Mouse (Mus musculus) small intestine, adult 2 months (tissue): ENCODE measurements around the gene Btrc. TPM values are rescaled to one million over a fixed set of nuclear protein-coding genes. Genes with fewer than 3 reads are reported as not detected.

Experiments
- H3K27ac ChIP-seq: fragments of 200-500 bp; 2 replicates; pipeline ENCODE4 v1.5.1; 2012; ENCODE audit warnings: low read depth, low read length, control low read depth, inconsistent platforms; ENCODE audit not compliant: insufficient read depth
- H3K27me3 ChIP-seq: fragments of 200-500 bp; 2 replicates; pipeline ENCODE4 v1.6.1; 2012; ENCODE audit warnings: mild to moderate bottlenecking, moderate library complexity, low read length, inconsistent platforms; ENCODE audit not compliant: control insufficient read depth, insufficient read depth
- H3K36me3 ChIP-seq: fragments of 200-500 bp; 2 replicates; pipeline ENCODE4 v1.6.1; 2012; ENCODE audit warnings: mild to moderate bottlenecking, low read length, control low read depth, inconsistent platforms; ENCODE audit not compliant: control insufficient read depth, insufficient read depth
- H3K4me1 ChIP-seq: fragments of 200-500 bp; 2 replicates; pipeline ENCODE4 v1.6.1; 2012; ENCODE audit warnings: low read length, inconsistent platforms, mixed read lengths; ENCODE audit not compliant: control insufficient read depth, insufficient read depth, insufficient read length
- H3K4me3 ChIP-seq: fragments of 200-500 bp; 2 replicates; pipeline ENCODE4 v1.5.1; 2012; ENCODE audit warnings: low read depth, mild to moderate bottlenecking, control low read depth, inconsistent platforms, low read length, moderate library complexity
- CTCF ChIP-seq: fragments of 200-500 bp; IDR thresholded peaks from 2 replicates; pipeline ENCODE4 v1.5.1; 2012; ENCODE audit warnings: low read depth, mild to moderate bottlenecking, control low read depth, inconsistent platforms, low read length, moderate library complexity, mixed read lengths; ENCODE audit not compliant: insufficient replicate concordance, insufficient read length; ENCODE audit errors: extremely low read depth
- POLR2A ChIP-seq: fragments of 200-500 bp; IDR thresholded peaks from 2 replicates; pipeline ENCODE4 v1.6.1; 2012; ENCODE audit warnings: low read depth, mild to moderate bottlenecking, control low read depth, inconsistent platforms, low read length, moderate library complexity
- WGBS: fragments of 180-500 bp; shearing (Covaris S2); methylation state at CpG from one replicate; pipeline ENCODE4 v1.1.7; 2018; 5-methylcytosine and 5-hydroxymethylcytosine counted together
- polyA plus RNA-seq: library from polyadenylated mRNA; depleted of rRNA; stranded (reverse); fragments of >200 nt; gene quantifications from 2 replicates; pipeline ENCODE4 v1.2.3, GENCODE M21; 2012; rRNA removed

The Btrc gene
- polyA plus RNA-seq: 2.3 and 4.2 TPM in 2 replicates

DNA sequence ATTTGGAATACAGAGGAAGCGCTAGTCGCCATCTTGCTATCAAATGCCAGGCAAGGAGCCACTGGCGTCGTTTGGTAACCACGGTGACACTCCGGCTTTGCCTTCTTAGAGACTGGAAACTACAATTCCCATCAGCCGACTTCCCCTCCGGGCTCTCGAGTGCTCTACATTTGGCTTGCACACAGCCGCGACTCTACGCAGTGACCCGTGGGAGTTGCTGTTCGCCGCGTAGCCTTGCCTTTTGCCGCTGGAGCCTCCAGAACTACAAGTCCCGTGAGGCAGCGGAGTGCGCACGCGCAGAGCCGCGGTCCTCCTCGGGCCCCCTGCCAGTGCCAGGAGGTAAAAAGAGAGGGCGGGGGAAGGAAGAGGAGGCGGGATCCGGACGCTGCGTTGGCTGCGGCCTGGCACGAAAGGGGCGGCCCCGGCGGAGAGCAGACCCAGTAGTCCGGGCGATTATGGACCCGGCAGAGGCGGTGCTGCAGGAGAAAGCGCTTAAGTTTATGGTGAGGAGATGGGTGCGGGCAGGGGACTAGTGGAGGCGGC lies at the start of gene Btrc:
Btrc (plus strand) TSS at position 351 of the 543 bp plus-strand sequence.
- Histone ChIP-seq H3K4me1 (peaks cover 3% of the 10 kb centered on the region; the same call in 1 of the 2 replicates), H3K36me3 (no peaks in the 10 kb centered on the region), H3K27ac (no peak within 1 kb of the TSS), H3K27me3 (no peaks in the 10 kb centered on the region), H3K4me3 (peak within 1 kb of the TSS; percentile 89)
- TF ChIP-seq POLR2A (peak; percentile 50), CTCF (no peak)
- WGBS: under 1% methylated on average over 42 of the region's 42 CpGs

DNA sequence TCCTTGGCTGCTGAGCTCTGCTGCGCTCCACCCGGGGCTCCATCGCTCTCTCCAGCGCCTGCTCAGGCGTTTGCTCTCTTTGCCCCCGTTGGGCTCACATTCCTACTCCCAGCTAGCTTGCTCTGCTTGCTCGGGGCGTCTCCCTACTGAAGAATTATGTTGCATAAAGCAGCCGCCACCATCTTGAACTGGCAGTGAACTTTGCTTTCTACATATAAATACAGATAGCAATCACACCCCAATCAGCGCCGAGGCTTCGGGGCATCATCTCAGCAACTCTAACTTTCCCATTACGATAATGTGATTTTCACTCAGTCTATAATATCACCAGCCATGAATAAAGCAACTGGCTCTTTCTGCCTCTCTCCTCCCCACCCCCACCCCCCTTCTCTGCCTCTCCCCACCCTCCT lies 46.1 kb upstream of the Btrc start:
- H3K4me1 ChIP-seq: no peaks in the 10 kb centered on the region
- H3K36me3 ChIP-seq: no peaks in the 10 kb centered on the region
- no peaks in the 10 kb centered on the region; the same call in 1 of the 2 replicates for H3K27me3 ChIP-seq
- TF ChIP-seq CTCF: no peak
- TF ChIP-seq POLR2A: no peak
- no peak overlapping the region for H3K4me3 ChIP-seq
- WGBS: 25% methylated on average over 13 of the region's 13 CpGs
- H3K27ac ChIP-seq: no peak overlapping the region

DNA sequence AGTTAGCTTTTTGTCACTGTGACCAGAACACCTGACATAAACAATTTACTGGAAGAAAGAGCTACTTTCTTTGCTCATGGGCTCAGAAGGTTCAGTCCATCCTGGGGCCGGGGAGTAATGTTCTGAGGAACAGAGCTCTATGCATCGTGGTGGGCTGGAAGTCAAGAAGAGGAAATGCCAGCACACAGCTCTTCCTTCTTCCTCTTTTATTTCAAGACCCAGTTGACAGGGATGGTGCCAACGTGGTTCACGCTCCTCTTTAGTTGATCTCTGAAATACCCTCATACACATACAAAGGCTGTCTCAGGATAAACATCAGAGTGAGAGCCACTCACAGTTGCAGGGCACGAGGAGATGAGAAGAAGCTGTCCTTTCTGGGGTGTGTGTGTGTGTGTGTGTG lies 42.5 kb upstream of the Btrc start:
- Histone ChIP-seq H3K36me3 (no peaks in the 10 kb centered on the region), H3K27me3 (no peaks in the 10 kb centered on the region; the same call in 1 of the 2 replicates), H3K27ac (no peak overlapping the region), H3K4me1 (no peaks in the 10 kb centered on the region), H3K4me3 (no peak overlapping the region)
- WGBS: 51% methylated on average over 5 of the region's 5 CpGs
- TF ChIP-seq POLR2A (no peak), CTCF (no peak)

DNA sequence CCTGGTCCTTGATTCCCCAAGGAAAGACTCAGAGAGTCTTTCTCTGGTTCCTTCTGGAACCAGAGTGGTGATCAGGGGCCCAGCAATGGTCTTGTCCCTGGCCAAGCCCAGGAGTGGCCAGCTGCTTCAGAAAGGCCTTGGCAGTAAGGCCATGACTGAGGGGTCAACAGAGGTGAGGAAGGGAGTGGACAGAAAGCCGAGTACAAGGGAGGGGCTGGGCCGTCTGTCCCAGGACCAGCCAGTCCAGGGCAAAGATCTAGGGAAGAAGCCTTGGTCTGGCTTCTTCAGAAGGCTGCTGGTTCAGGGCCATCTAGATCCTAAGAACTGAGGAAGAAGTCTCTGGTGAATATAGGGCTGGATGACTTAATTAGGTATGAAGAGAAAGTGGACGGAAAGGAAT lies 34.5 kb upstream of the Btrc start:
- WGBS: 47% methylated on average over 3 of the region's 3 CpGs
- Histone ChIP-seq H3K36me3 (no peaks in the 10 kb centered on the region), H3K4me3 (no peak overlapping the region), H3K4me1 (no peaks in the 10 kb centered on the region), H3K27me3 (peaks cover 6% of the 10 kb centered on the region; the same call in 1 of the 2 replicates), H3K27ac (no peak overlapping the region)
- TF ChIP-seq POLR2A: no peak
- TF ChIP-seq CTCF: no peak

- TF ChIP-seq CTCF (no peak), POLR2A (no peak)
- 23% methylated on average over 24 of the region's 24 CpGs for WGBS
These were observed 33.7 kb upstream of the Btrc start for GRCm38 (mm10) chr19:45329748-45330298.

DNA sequence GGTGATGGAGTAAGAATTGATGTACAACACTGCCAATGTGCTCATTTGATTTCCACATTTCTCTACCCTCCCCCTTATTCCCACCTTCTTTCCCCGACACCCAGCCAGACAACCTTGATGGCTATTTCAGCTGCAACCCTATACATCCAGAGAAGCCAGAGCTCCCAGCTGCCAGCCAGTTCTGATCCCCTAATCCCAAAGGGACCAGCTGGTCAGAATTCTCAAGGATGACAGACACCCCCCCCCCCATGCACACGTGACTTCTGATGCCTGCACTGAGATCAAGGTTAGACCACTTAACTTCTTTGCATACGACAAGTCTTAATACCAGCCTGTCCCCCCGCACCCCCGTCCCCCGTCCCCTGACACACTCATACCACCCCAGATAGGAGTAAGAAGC lies 26.8 kb upstream of the Btrc start:
- 83% methylated on average over 6 of the region's 6 CpGs for WGBS

More at GRCm38 (mm10) chr19:45329748-45330298, 33.7 kb upstream of the Btrc start:
- Histone ChIP-seq H3K27me3 (peaks cover 6% of the 10 kb centered on the region; the same call in 1 of the 2 replicates), H3K4me1 (no peaks in the 10 kb centered on the region), H3K4me3 (no peak overlapping the region), H3K27ac (no peak overlapping the region), H3K36me3 (no peaks in the 10 kb centered on the region)

GRCm38 (mm10) chr19:45338182-45338581 lies 25.4 kb upstream of the Btrc start:
- TF ChIP-seq POLR2A (no peak), CTCF (no peak)
- Histone ChIP-seq H3K27ac (no peak overlapping the region), H3K36me3 (no peaks in the 10 kb centered on the region), H3K4me3 (no peak overlapping the region), H3K4me1 (no peaks in the 10 kb centered on the region), H3K27me3 (no peaks in the 10 kb centered on the region)
- WGBS: 60% methylated on average over 10 of the region's 10 CpGs

More for the DNA sequence above, 26.8 kb upstream of the Btrc start:
- Histone ChIP-seq H3K4me3 (no peak overlapping the region), H3K27ac (no peak overlapping the region), H3K4me1 (no peaks in the 10 kb centered on the region), H3K36me3 (no peaks in the 10 kb centered on the region), H3K27me3 (no peaks in the 10 kb centered on the region)
- TF ChIP-seq POLR2A (no peak), CTCF (no peak)
